8 mouse cellular contexts compared by ENCODE assay signal in the genomic region with DNA sequence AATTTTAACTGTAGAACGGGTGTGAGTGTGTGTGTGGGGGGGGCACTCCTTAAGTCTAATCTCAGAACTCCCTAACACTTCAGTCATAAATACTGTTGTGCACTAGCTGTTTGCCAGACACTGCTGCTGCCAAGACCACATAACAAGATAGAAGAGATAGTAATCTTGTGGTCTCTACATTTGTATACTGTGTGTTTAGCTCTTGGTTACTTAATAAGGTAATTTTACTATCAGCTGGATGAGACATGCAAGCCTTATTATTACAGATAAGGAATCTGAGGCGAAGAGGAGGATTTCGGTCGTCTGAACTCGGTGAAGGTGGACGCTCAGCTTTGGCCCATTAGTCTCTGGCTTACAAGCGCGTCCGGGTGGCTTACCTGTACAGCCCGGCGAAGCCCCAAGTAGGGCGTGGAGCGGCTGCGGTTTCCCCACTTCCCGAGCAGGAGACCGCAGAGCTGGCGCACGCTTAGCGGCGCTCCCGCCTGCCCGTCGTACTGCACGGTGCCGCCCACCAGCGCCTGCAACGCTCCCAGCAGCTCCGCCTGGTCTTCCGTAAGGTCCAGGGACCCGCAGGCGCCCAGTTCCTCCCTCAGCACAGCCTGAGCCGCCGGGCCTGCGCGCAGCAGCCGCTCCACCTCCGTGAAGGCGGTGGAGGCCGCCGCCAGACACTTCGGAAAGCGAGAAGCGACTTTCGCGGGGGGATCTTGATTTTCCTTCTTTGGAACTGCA. TPM values are rescaled to one million over a fixed set of nuclear protein-coding genes. Genes with fewer than 3 reads are reported as not detected.
A peak's percentile ranks its signal among the peaks of the same experiment; 100 is the strongest.
DNase-seq lines count a peak whose midpoint lies in the region; ATAC-seq and TF ChIP-seq lines count a peak whose summit lies in the region.

No protein-coding gene starts in this region.

- H3K27me3 ChIP-seq in forebrain, embryonic 10.5 days (ENCODE audit: poor library complexity, severe bottlenecking): peaks cover 100% of the 10 kb centered on the region
- H3K27me3 ChIP-seq in intestine, embryonic 15.5 days (replicated peaks): peaks cover 86% of the 10 kb centered on the region
- H3K27me3 ChIP-seq in lung, postnatal 0 days (replicated peaks; ENCODE audit: insufficient read depth, low read length): peaks cover 57% of the 10 kb centered on the region

- no peak overlapping the region for H3K27ac ChIP-seq in ES-E14 (ENCODE audit: insufficient read depth, low read depth, low read length, poor library complexity, severe bottlenecking)
- no peak overlapping the region for H3K27ac ChIP-seq in forebrain, embryonic 10.5 days
- no peak overlapping the region for H3K27ac ChIP-seq in intestine, embryonic 15.5 days
- no peak overlapping the region for H3K27ac ChIP-seq in lung, postnatal 0 days (ENCODE audit: low read length)

- peak overlapping the region; percentile 18 for H3K9ac ChIP-seq in ES-E14 (ENCODE audit: insufficient read depth, low read depth, low read length, poor library complexity, severe bottlenecking)
- H3K9ac ChIP-seq in intestine, embryonic 15.5 days: peak overlapping the region; percentile 51
- H3K9ac ChIP-seq in lung, postnatal 0 days (replicated peaks; ENCODE audit: low read depth): no peak overlapping the region

- under 1% methylated on average over 45 of the region's 45 CpGs for WGBS in forebrain, embryonic 10.5 days
- under 1% methylated on average over 45 of the region's 45 CpGs for WGBS in intestine, embryonic 15.5 days
- under 1% methylated on average over 45 of the region's 45 CpGs for WGBS in lung, postnatal 0 days

- H3K9me3 ChIP-seq in ES-E14 (ENCODE audit: control insufficient read depth, insufficient read depth, low read depth, low read length): no peaks in the 10 kb centered on the region
- H3K9me3 ChIP-seq in forebrain, embryonic 10.5 days: no peaks in the 10 kb centered on the region
- no peaks in the 10 kb centered on the region for H3K9me3 ChIP-seq in intestine, embryonic 15.5 days
- H3K9me3 ChIP-seq in lung, postnatal 0 days (ENCODE audit: low read length): no peaks in the 10 kb centered on the region

- ATAC-seq in intestine, embryonic 15.5 days: peak; percentile 94
- peak; percentile 89 for ATAC-seq in lung, postnatal 0 days

- intact Hi-C loops in gastrocnemius, postnatal 36 days (cut with DNase I): no loop called here

- in situ Hi-C loops in ES-E14 (cut with MboI; ENCODE audit: low sequenced_read_pairs in 2 of 2, unreplicated experiment in 2 of 2): loop anchor here in 1 of 2 experiments (5.0 to 25.0 kb wide), 2 partner anchors 33 to 743 kb away; no protein-coding TSS in a partner anchor

- TF ChIP-seq CTCF in lung, postnatal 0 days (IDR thresholded peaks at IDR 0.05): no peak; the same call in 1 of the 2 replicates

- DNase-seq in gastrocnemius, postnatal 25 days: peak; percentile 27
- no peak for DNase-seq in gastrocnemius, postnatal 36 days
- no peak for DNase-seq in ES-E14 (ENCODE audit: low read depth, low spot score)
- peak; percentile 42 for DNase-seq in forebrain, embryonic 10.5 days (ENCODE audit: extremely low spot score, low spot score)
- DNase-seq in lung, postnatal 0 days (ENCODE audit: low spot score): peak; percentile 74
- DNase-seq in retina, embryonic 14.5 days (ENCODE audit: low spot score): peak; percentile 58
- DNase-seq in frontal cortex, postnatal 14 days (ENCODE audit: low spot score in 2 of 2): no peak

- no peaks in the 10 kb centered on the region for H3K4me1 ChIP-seq in ES-E14 (ENCODE audit: control insufficient read depth in 2 of 2, insufficient read depth in 2 of 2, low read length in 2 of 2, poor library complexity in 1 of 2)
- peaks cover 21% of the 10 kb centered on the region for H3K4me1 ChIP-seq in forebrain, embryonic 10.5 days
- peaks cover 10% of the 10 kb centered on the region; the same call in 1 of the 2 replicates for H3K4me1 ChIP-seq in intestine, embryonic 15.5 days (replicated peaks)
- peaks cover 4% of the 10 kb centered on the region; the same call in 1 of the 2 replicates for H3K4me1 ChIP-seq in lung, postnatal 0 days (ENCODE audit: insufficient read depth, low read depth, low read length)

- no peak for TF ChIP-seq EP300 in lung, postnatal 0 days (IDR thresholded peaks at IDR 0.05)

- peak overlapping the region; percentile 69 to 74 for H3K4me3 ChIP-seq in ES-E14 (ENCODE audit: insufficient read depth in 1 of 2, low read depth in 1 of 2, low read length in 2 of 2, poor library complexity in 1 of 2, severe bottlenecking in 1 of 2)
- H3K4me3 ChIP-seq in forebrain, embryonic 10.5 days: peak overlapping the region; percentile 66
- H3K4me3 ChIP-seq in intestine, embryonic 15.5 days (replicated peaks): peak overlapping the region; percentile 57
- peak overlapping the region; percentile 54 for H3K4me3 ChIP-seq in lung, postnatal 0 days (ENCODE audit: low read depth, low read length)

- no peaks in the 10 kb centered on the region for H3K36me3 ChIP-seq in ES-E14 (ENCODE audit: control insufficient read depth, insufficient read depth, low read length, poor library complexity, severe bottlenecking)
- no peaks in the 10 kb centered on the region for H3K36me3 ChIP-seq in forebrain, embryonic 10.5 days (replicated peaks)
- H3K36me3 ChIP-seq in intestine, embryonic 15.5 days: no peaks in the 10 kb centered on the region
- no peaks in the 10 kb centered on the region for H3K36me3 ChIP-seq in lung, postnatal 0 days (ENCODE audit: insufficient read depth, low read length)

- peak overlapping the region; percentile 97 for H3K4me2 ChIP-seq in intestine, embryonic 15.5 days (replicated peaks)
- H3K4me2 ChIP-seq in lung, postnatal 0 days (replicated peaks; ENCODE audit: low read depth, low read length): peak overlapping the region; percentile 94

TF ChIP-seq in ES-E14, 5 proteins besides CTCF, POLR2A, EP300 and RAD21:
- TF ChIP-seq ZC3H11A (IDR thresholded peaks at IDR 0.05; ENCODE audit: borderline replicate concordance, low read depth, low read length) (no peak), CHD2 (IDR thresholded peaks at IDR 0.05; ENCODE audit: low read depth, low read length) (no peak), ZNF384 (IDR thresholded peaks at IDR 0.05; ENCODE audit: low read depth, low read length) (no peak), MAFK (IDR thresholded peaks at IDR 0.05; ENCODE audit: insufficient read depth, low read depth, low read length) (no peak), HCFC1 (IDR thresholded peaks at IDR 0.05; ENCODE audit: borderline replicate concordance, insufficient read depth, low read length) (no peak)
TF ChIP-seq in ES-E14: peak in this region for 0.

RNA-seq across cellular contexts. Expression of gene Prss16, which starts 3.8 kb away (rescaled TPM):
- not detected for total RNA-seq in gastrocnemius, postnatal 25 days (2021)
- 1 to 10 TPM in 1 of 2 experiments, not detected in 1; 5.4 TPM for total RNA-seq in gastrocnemius, postnatal 36 days (2021)
- 2.6 and 2.9 TPM in 2 replicates for total RNA-seq in ES-E14 (2012; rRNA removed)
- 0.26 and 0.41 TPM in 2 replicates for polyA plus RNA-seq in forebrain, embryonic 10.5 days (2016; fragmentation: Nextera tagmentation; extraction: Ambion mirVana)
- polyA plus RNA-seq in intestine, embryonic 15.5 days (2015; fragmentation: Nextera tagmentation; extraction: Ambion mirVana): 1.4 and 1.5 TPM in 2 replicates
- 0.62 and 1.1 TPM in 2 replicates for polyA plus RNA-seq in lung, postnatal 0 days (2015; fragmentation: Nextera tagmentation; extraction: Ambion mirVana)

RNA-seq across cellular contexts. Expression of gene Pom121l2, which starts 24.8 kb away (rescaled TPM):
- total RNA-seq in gastrocnemius, postnatal 25 days (2021): not detected
- not detected for total RNA-seq in gastrocnemius, postnatal 36 days (2021)
- 0.26 and 0.31 TPM in 2 replicates for total RNA-seq in ES-E14 (2012; rRNA removed)
- polyA plus RNA-seq in forebrain, embryonic 10.5 days (2016; fragmentation: Nextera tagmentation; extraction: Ambion mirVana): 0.09 TPM in 1 of 2 replicates, not detected in the other
- polyA plus RNA-seq in intestine, embryonic 15.5 days (2015; fragmentation: Nextera tagmentation; extraction: Ambion mirVana): 0.06 TPM in 1 of 2 replicates, not detected in the other
- not detected in 2 replicates for polyA plus RNA-seq in lung, postnatal 0 days (2015; fragmentation: Nextera tagmentation; extraction: Ambion mirVana)

RNA-seq across cellular contexts. Expression of gene Hist1h2ah, which starts 29.6 kb away (rescaled TPM):
- 1 to 10 TPM; 2.9 to 7.7 TPM for total RNA-seq in gastrocnemius, postnatal 25 days (2021)
- total RNA-seq in gastrocnemius, postnatal 36 days (2021): 10 to 100 TPM; 12.2 to 13.3 TPM
- total RNA-seq in ES-E14 (2012; rRNA removed): 1,543 and 2,450 TPM in 2 replicates
- polyA plus RNA-seq in forebrain, embryonic 10.5 days (2016; fragmentation: Nextera tagmentation; extraction: Ambion mirVana): 12.1 and 14.3 TPM in 2 replicates
- polyA plus RNA-seq in intestine, embryonic 15.5 days (2015; fragmentation: Nextera tagmentation; extraction: Ambion mirVana): 3.0 and 7.8 TPM in 2 replicates
- 4.2 and 5.2 TPM in 2 replicates for polyA plus RNA-seq in lung, postnatal 0 days (2015; fragmentation: Nextera tagmentation; extraction: Ambion mirVana)

RNA-seq across cellular contexts. Expression of gene Hist1h2bk, which starts 29.9 kb away (rescaled TPM):
- total RNA-seq in gastrocnemius, postnatal 25 days (2021): 10 to 100 TPM; 13.9 to 29.0 TPM
- 10 to 100 TPM; 10.8 to 26.5 TPM for total RNA-seq in gastrocnemius, postnatal 36 days (2021)
- 1,340 and 1,966 TPM in 2 replicates for total RNA-seq in ES-E14 (2012; rRNA removed)
- 6.4 and 7.7 TPM in 2 replicates for polyA plus RNA-seq in forebrain, embryonic 10.5 days (2016; fragmentation: Nextera tagmentation; extraction: Ambion mirVana)
- 5.0 and 5.8 TPM in 2 replicates for polyA plus RNA-seq in intestine, embryonic 15.5 days (2015; fragmentation: Nextera tagmentation; extraction: Ambion mirVana)
- 0.45 and 0.81 TPM in 2 replicates for polyA plus RNA-seq in lung, postnatal 0 days (2015; fragmentation: Nextera tagmentation; extraction: Ambion mirVana)

RNA-seq across cellular contexts. Expression of gene Hist1h4i, which starts 35.4 kb away (rescaled TPM):
- 10 to 100 TPM; 30.9 to 31.7 TPM for total RNA-seq in gastrocnemius, postnatal 25 days (2021)
- 10 to 100 TPM; 28.7 to 30.9 TPM for total RNA-seq in gastrocnemius, postnatal 36 days (2021)
- total RNA-seq in ES-E14 (2012; rRNA removed): 814 and 830 TPM in 2 replicates
- polyA plus RNA-seq in forebrain, embryonic 10.5 days (2016; fragmentation: Nextera tagmentation; extraction: Ambion mirVana): 53.1 and 58.6 TPM in 2 replicates
- polyA plus RNA-seq in intestine, embryonic 15.5 days (2015; fragmentation: Nextera tagmentation; extraction: Ambion mirVana): 21.0 and 23.6 TPM in 2 replicates
- polyA plus RNA-seq in lung, postnatal 0 days (2015; fragmentation: Nextera tagmentation; extraction: Ambion mirVana): 4.1 and 4.6 TPM in 2 replicates

Comparison
In these comparisons a context has a peak if more than half of its experiments do, and no peak if none do; other contexts are left out.
1. DNase-seq: peak in gastrocnemius, postnatal 25 days (single experiment), forebrain, embryonic 10.5 days (single experiment), lung, postnatal 0 days (single experiment) and retina, embryonic 14.5 days (single experiment); none in gastrocnemius, postnatal 36 days (0 of 2), ES-E14 (single experiment) and frontal cortex, postnatal 14 days (0 of 2).
2. RNA of gene Hist1h2ah, which starts 29.6 kb away (total RNA-seq): 1,543 to 2,450 TPM in ES-E14; 12.2 to 13.3 TPM in gastrocnemius, postnatal 36 days and 2.9 to 7.7 TPM in gastrocnemius, postnatal 25 days; every median in the first group is over 100 times any median in the second.
3. Peak in every context shown above with its lines, with median percentiles within 50 percentile points of each other: H3K4me3 ChIP-seq.